Mouse (Mus musculus) T-helper 2 cell (primary cell): ENCODE measurements around the gene Tst.

Experiments
- in situ Hi-C: fragments of 300-600 bp; cut with MboI, MseI; formaldehyde crosslinking; loops from one replicate; pipeline ENCODE4 v1.15.1; 2025; ENCODE audit warnings: high pct_unique_total_duplicates

The Tst gene

DNA sequence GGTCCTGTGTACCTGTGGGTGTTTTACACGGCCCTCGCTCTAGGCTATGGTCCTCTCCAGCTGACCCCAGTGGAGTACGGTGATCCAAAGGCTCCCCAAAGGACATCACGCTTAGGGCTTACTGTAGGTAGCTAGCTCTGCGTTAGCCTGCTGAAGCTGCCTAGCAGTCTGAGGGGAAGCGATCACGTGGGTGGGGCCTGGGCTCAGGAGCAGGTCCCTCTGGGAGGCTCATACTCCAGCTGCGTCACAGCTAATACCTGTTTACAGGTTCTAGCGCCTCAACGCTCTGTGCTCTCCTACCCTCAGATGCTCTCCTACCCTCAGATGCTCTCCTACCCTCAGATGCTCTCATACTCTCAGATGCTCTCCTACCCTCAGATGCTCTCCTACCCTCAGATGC lies 25.2 kb upstream of the Tst start:
- in situ Hi-C loops = no loop called here

DNA sequence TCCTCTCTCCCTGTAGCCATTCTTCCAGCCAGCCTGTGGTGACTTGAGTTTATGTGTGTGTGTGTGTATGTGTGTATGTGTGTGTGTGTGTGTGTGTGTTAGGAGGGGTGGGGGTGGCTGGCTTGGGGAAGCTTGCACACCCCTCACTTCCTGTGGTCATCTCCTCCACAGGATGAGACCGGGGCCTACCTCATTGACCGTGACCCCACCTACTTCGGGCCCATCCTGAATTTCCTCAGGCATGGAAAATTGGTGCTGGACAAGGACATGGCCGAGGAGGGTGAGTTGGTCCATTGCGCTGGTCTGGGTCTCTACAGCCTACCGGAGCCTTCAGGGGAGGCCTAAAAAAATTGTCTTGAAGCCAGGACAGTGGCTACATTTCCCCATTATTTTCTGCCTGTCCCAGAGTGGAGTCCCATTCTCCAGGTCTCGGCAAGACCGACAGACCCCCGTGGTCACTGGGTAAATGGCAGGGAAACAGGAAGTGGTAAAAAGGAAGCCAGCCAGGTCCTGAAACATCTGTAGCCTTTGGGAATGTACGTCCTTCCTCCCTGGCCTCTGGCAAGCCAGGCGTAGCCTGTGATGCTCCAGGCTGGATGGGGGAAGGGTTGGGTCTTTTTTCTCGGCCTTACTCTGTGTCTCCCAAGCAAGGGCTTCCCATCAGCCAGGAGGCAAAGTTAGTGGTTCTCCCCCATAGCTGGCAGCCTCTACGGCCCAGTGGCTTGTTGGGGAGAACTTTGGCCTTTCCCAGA lies 24.3 kb upstream of the Tst start:
- in situ Hi-C loops = no loop called here

DNA sequence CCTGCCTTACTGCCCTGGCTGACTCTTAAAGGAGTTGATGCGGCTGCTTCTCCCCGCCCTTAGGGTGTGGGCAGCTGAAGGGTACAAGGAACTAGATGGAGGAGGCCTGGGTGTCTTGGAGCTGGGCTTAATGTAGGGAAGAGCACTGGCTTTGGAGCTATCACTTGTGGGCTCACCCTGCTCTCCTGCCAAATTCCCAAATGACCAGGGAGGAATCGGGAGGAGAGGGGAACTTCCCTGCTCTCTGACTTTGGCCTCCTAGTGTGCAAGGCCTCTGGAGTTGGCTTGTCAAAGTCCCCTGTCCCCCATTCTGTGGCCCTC lies 23.4 kb upstream of the Tst start:
- in situ Hi-C loops = no loop called here

DNA sequence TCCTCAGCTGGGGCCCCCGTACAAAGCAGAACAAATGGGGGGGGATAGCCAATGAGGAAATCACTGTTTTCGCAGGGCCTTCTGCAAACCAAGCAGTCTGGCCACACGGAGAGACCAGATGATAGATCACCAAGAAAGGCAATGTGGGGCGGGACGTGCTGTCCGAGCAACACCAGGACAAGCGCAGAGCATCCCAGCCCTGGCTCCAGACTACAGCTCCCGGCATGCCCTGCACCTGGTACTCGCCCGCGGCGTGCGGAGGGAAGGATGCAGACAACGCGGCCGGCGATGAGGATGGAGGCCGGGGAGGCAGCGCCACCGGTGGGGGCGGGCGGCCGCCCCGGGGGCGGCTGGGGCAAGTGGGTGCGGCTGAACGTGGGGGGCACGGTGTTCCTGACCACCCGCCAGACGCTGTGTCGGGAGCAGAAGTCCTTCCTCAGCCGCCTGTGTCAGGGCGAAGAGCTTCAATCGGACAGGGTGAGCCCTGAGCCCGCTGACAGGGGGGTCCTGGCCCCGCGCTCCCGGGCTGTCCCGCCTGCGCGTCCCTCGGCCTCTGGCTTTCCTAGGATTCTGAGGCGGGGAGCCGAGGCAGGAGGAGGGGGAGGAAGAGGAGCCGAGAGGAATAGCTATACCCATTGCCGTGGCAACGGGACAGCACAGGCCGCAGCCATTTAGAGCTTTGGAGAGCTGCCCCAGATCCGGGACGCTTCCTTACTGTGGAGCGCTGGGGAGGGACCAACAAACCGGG lies 22.9 kb upstream of the Tst start, which contains the start of gene Kctd17:
Kctd17 (plus strand) TSS at position 174 of the 748 bp plus-strand sequence.
- in situ Hi-C loops = no loop called here

DNA sequence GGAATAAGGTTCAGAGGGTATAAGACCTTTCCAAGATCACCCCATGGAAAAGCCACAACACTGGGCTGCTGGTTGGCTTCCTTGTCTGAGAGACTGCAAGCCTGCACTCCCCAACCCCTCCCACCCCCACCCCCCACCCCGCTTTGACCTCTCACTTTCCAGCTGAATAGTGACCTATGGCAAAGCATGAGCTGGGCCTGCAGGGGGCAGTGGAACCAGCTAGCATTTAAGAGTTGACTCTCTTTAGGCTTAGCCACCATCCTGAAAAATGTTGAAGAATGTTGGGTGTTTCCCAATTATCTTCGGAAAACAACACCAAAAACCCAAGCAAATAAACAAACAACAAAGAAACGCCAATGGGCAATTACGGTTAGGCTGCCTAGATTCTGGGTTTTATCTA lies 19.5 kb upstream of the Tst start:
- in situ Hi-C loops = no loop called here

DNA sequence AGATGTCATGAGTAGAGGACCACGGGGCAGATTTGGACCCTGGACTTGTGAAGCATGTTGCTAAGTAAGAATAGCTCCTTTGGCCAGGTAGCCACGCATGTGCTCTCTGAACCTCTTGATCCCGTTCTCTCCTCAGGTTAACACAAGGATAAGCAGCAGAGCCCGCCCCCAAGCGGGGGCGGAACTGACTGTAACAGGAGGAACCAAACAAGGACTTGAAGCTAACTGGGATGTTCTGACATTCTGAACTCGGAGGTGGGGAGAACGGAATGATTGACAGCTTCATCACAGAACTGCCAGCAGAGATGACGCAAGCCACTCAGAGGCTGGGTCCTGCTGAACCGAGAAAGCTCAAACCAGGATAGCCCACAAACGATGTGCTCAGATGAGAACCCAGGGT lies 18.8 kb upstream of the Tst start:
- in situ Hi-C loops = no loop called here

DNA sequence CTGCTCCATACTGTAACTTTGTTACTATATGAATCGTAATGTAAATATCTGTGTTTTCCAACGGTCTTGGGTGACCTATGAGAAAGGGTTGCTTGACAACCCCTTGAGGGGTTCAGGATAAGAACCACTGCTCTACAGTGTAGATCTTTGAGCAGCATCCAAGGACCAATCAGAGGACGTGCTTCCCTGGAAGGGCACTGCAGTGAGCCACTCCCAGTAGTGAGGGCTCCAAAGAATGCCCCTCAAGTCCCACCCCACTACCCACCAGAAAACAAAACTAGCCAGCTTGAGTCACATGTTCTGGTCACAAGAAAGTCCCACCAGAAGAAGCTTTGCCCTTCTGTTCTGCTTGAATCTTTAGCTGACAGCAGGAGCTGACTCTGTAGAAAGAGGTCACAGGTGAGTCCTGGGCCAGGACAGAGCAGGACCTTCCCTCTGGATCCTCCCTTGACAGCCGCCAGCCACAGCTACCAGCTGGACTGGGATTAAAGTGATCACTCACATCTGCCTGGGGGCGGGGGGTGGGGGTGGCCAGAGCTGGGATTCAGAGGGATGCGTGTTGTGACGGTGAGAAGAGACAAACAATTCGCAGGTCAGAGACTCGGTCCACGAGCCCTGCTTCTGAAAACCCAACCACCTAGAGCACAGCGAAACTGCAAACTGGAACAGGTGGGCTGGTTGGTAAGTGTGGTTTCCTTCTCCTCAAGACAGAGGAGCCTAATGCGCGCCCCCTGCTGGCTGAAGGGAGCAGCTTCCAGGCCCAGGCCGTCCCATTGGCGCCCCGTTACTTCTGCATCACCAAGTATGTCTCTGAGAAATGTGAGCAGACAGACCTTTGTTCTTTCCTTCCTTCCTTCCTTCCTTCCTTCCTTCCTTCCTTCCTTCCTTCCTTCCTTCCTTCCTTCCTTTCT lies 16.6 kb upstream of the Tst start:
- in situ Hi-C loops = no loop called here

DNA sequence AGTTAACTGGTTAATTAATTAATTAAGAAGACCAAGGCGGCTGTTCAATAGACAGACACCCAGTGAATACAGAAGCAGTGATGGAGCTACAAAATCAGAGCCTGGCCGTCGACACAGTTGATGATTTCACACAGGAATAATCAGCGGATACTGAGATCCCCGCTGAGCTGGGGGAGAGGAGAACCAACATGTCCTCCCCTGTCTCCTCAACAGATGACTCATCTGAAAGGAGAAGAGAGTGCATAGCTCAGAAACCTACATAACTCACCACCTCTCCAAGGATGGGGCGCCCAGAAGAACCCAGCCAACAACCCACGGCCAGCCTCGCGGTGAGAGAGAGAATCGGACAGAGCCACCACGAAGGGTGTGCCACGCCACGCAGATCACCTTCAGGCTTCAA lies 14.7 kb upstream of the Tst start:
- in situ Hi-C loops = no loop called here

DNA sequence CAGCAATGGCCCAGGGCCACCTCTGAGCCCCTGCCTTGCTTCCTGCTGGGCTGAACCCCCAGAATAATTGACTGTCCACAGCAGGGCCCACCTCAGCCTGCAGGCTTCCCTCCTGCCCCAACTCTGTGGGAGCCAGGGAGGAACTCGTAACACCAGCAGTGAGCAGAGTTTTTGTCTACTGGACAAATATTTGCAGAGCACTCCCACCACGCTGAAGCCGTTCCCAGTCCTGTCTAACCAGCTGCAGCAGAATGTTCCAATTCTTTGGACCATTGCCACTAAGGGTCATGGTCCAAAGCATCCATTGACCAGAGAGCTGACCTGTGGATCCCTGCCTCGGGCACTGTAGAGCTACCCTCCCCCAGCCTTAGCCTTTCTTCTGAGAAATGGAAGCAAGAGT lies 11.2 kb upstream of the Tst start:
- in situ Hi-C loops = no loop called here

DNA sequence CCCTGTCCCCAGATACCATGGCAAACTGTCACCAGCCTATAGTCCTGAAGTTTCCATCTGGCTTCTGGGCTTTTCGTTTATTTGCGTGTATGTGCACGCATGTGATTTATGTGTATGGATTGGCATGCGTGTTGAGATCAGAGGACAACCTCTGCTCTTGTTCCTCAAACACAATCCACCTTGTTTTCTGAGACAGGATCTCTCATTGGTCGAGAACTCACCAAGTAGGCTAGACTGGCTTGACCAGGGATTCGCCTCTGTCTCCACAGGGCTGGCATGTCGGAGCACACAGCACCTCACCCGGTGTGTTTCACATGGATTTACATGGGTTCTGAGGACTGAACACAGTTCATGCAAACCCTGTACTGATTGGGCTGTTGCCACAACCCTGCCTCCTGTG lies 8.4 kb upstream of the Tst start:
- in situ Hi-C loops = no loop called here

DNA sequence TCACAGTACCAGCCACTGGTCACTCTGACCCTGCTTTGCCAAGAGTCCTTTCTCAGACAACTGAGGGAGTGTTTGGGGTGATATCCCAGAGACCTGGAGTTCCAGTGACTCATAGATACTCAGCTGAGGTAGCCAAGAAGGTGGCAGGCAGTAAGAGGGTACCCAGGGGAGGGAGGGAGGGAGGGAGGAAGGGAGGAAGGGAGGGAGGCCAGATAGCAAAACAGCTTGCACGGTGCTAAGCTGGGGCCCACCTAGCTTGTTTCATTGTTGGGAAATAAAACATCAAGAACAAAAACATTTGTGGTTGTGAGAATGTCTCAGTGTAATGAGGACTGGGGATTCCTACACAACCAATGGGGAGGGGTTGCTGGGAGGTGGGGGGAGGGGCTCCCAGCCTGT lies 8.0 kb upstream of the Tst start:
- in situ Hi-C loops = no loop called here

DNA sequence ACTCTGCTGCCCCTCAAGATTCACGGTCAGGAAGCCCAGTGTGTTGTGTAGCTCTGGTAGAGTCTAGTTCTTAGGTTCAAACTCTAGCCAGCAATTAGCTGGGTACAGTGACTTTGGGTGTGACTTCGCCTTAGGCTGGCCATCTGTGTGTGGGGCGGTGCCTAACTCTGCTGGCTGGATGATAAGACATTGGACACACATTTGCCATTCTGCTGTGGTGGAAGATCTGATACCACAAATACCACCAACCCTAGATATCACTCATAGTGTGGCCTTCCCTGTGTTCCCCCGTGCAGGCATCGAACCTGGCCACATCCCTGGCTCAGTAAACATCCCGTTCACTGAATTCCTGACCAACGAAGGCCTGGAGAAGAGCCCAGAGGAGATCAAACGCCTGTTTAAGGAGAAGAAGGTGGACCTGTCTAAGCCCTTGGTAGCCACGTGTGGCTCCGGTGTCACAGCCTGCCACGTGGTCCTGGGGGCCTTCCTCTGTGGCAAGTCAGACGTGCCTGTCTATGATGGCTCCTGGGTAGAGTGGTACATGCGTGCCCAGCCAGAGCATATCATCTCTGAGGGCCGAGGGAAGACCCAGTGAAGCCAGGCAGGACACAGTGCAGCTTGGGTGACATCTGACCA lies 7.5 kb upstream of the Tst start:
- in situ Hi-C loops = no loop called here

DNA sequence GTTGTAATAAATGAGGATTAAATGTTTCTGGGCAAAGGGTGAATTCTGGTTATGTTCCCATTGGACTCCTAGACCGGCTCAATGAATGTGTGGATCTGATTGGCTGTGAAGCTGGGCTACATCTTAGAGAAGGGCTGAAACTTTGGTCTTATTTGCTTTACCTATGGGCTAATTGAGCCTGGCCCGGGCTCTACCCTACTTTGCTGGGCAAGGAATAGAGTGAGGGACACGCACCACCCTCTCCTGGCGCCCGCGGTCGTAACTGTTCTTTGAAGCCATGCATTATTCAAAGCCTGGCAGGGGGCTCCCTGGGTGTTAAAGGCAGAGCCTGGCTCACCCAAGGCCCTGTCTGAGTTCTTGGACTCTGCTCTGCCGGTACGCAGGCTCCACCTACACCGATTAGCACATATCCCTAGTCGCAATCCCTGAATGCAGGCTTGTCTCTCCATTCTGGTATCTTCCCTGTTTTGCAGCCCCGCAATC lies 3.9 kb upstream of the Tst start:
- in situ Hi-C loops = loop anchor here (10.0 kb wide), 1 partner anchor 435 kb away; the partner anchor contains the start of gene Eif3d

DNA sequence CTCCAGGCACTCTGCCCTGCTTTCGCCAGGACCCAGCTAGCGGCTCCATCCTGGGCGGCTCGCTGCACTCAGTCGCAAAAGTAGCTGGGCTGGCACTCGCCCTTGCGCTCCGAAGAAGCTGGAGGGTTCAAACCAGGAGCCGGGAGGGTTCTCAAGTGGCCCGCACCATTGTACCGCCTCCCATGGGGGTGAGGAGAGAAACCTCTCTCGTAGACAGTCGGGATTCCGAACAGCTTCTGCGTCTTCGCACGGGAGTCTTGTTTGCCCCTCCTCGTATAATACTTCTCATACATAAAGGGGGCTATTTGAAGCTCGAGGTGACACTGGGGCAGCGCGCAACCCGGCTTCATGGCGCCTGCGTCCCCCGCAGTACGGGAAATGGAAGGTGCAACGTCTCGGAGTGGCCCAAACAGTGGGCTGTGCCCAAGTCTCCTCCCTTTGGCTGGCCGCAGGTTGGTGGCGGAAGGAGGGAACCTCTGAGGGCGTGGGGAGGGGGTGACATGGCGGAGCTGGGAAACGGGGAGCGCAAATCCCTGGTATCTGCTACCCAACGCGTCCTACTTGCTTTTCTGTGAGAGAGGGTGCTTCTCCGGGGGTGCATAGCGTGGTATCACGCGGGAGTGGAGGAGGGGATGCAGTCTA lies 707 bp upstream of the Tst start, which contains the start of gene Mpst:
Mpst (plus strand) TSS at position 124 of the 642 bp plus-strand sequence.
- in situ Hi-C loops = loop anchor here (10.0 kb wide), 1 partner anchor 432 kb away; the partner anchor contains the start of gene Eif3d

DNA sequence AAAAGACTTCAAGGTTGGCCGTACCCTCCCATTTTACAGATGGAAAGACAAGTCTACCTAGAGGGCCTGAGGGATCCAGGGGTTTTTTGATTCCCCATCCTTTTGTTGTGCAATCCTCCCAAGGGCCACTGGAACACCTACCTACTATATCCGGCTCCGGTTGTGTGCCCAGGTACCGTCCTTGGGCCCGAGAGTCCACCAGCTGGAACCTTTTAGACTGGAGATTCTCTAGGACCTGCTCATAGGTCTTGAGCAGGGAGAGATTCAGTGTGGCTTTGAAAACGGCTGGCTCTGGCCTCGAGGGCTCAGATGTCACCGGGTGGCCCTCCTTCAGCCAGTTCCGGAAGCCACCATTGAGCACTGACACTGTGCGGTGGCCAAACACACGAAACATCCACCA lies 609 bp downstream of the Tst start:
- in situ Hi-C loops = loop anchor here (10.0 kb wide), 1 partner anchor 430 kb away; the partner anchor contains the start of gene Eif3d

DNA sequence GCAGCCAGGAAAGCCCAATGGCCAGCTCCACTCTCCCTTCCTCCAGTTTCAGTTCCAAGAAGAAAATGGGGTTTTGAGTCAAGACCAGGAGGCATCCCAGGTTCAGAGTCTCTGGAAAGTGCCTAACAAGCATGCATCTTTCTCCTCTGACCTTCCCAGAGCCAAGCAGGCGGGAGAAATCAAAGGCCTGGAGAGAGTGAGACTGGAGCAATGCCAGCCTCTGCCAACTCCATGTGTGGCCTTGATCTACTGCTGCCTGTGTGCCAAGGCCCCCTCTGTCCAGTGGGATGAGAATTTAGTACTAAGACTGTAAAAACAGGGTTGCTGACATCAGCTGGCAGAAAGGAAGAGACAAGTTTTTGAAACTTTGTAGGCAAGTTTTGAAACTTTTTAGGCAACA lies 1.8 kb downstream of the Tst start:
- in situ Hi-C loops = loop anchor here (10.0 kb wide), 1 partner anchor 429 kb away; the partner anchor contains the start of gene Eif3d

DNA sequence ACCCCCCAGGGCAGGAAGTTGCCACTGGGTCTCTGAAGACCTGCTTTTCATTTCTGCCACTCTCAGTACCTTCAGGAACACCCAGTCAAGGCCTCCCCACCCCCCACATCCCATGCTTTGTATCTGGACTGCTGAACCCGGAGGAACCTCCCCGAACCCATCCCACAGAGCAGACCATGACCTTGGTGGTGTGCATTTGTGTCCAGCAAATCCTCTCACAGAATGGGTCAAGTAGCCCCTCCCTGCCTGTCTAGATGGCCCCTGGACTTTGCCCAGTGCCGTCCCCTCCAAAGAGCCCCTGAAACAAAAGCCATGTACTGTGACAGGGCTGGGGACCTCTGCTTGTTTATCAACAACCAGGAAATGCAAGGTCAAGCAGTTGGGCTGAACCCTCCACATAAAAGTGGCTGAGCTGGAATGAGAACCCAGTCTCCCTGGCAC lies 2.4 kb downstream of the Tst start:
- in situ Hi-C loops = loop anchor here (10.0 kb wide), 1 partner anchor 429 kb away; the partner anchor contains the start of gene Eif3d

DNA sequence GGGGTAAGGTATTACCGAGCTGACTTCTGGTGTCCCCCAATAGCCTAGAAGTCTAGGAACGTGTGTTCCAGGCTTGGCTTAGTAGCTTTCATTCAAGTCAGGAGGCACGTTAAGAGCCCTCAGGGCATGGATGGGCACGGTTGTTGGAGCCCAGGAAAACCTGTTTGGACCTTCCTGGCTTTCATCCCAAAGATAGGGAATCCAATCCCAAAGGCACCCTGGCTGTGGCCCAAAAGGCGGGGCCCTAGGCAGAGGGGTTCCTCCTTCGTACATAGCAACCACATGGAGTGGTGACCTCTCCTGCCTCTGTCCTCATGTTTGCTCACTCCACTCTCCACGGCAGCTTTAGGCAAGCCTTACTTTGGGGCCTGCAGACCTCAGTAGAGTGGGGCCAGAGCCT lies 3.3 kb downstream of the Tst start:
- in situ Hi-C loops = loop anchor here (10.0 kb wide), 1 partner anchor 428 kb away; the partner anchor contains the start of gene Eif3d

DNA sequence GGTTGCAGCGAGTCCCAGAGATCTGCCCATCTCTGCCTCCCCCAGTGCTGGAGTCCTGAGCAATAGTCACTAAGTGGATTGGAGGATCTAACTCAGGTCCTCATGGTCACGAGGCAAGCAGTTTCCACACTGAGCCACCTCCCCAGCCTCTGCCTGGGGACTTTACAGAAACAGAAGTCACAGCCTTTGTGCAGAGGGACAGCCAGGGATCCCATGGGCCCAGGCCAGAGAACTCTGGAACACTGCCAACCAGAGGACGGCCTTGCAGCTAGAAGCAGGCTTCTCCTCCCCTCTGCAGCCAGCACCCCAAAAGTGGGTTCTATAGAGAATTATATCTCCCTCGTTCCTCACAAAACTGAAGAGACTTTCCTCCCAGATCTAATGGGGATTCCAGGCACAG lies 3.8 kb downstream of the Tst start:
- in situ Hi-C loops = loop anchor here (10.0 kb wide), 1 partner anchor 427 kb away; the partner anchor contains the start of gene Eif3d

DNA sequence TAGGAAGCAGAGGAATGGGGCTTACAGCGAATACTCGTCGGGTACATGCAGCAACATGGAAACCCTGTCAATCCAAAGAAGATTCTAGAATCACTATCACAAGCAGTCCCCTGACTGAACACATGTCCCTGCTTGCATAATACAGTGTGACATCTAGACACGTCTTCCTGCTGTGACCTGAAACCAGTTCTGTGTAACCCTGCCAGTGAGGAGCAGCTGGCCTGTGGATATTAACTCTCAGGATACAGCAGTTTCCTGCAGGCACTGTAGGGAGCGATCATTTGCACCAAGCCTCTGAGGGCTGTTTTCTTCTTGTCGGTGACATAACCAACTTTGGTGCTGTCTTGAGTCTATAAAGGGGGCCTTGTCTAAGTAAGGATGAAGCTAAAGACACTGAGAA lies 4.4 kb downstream of the Tst start:
- in situ Hi-C loops = loop anchor here (10.0 kb wide), 1 partner anchor 427 kb away; the partner anchor contains the start of gene Eif3d
